Mouse (Mus musculus) bone marrow, adult 2 months (tissue): ENCODE data around the gene Slc43a3.

Experiments
- CTCF ChIP-seq: fragments of 200-500 bp; IDR thresholded peaks from 2 replicates; pipeline ENCODE4 v1.5.1; 2011; ENCODE audit warnings: low read length, control low read depth; ENCODE audit not compliant: control insufficient read depth, insufficient read depth
- POLR2A ChIP-seq: fragments of 200-500 bp; IDR thresholded peaks from 2 replicates; pipeline ENCODE4 v1.6.1; 2011; ENCODE audit warnings: low read depth, mild to moderate bottlenecking, control low read depth, low read length, borderline replicate concordance; ENCODE audit not compliant: control insufficient read depth

DNA sequence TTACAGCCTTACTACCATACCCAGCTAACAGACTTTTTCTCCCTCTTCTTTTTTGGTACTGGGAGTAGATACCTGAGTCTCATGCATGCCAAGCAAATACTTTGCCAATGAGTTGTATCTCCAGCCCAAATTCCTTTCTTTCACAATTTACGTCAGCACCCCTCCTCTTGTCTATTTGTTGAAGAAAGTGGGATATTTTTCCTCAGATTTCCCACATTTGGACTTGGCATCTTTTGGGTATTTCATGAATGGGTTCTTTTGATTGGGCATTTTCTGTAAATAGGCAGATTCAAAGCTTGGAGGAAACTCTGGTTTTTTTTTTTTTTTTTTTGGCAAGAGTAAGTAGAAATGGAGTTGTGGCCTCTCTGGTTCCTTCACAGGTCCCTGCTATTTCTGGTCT lies 15.9 kb downstream of the Slc43a3 start:
- no peak for TF ChIP-seq CTCF
- no peak for TF ChIP-seq POLR2A
